Mouse (Mus musculus): ENCODE measurements around the gene Lig1.

The Lig1 gene

DNA sequence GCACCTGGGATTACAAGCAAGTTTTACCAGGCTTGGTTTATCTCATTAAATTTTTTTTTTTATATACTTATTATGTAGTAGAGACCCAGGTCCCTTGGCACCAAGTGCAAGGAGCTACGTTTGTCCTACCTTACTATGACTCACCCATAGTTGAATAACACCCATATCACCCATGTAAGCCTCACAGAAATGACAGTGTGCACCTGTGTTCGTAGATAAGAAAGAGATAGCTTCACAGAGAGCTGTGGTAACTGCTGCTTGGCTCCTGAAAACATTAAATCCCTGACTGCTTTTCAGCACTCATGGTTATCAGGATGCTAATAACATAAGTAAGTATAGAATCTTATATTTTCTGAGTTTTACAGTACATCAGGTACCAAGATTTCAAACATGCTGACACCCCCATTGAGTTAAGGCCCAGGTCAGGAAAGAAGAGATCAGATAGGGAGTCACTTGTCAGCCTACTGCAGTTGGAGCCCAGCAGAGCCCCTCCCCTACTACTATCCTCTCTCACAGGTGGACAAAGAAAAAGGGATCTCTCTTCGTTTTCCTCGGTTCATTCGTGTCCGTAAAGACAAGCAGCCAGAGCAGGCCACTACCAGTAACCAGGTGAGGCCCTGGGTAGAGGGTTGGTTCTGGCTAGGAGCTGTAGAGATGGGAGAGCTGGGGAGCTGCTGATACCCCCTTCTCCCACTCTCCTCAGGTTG is 33.6 kb downstream of the Lig1 start:
- DNase-seq (ENCODE audit: low spot score): no peak

DNA sequence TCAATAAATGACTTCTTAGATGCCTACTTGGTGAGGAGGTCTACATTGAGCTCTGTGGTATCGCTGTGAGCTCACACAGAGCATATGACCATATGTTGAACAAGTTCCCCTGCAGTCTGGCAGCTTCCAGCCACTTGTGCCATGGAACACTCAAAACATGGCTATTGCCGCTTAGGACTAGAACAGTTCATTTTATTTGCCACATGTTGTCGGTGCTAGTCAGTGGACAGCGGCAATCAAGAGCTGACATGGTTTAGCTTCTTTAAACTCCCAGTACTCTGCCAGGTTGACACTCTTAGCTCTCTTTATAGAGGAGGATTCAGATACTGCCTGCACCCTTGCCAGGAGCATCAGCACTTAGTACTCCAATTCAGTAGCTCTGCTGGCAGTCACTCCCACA is 34.3 kb downstream of the Lig1 start:
- no peak for DNase-seq (ENCODE audit: low spot score)

DNA sequence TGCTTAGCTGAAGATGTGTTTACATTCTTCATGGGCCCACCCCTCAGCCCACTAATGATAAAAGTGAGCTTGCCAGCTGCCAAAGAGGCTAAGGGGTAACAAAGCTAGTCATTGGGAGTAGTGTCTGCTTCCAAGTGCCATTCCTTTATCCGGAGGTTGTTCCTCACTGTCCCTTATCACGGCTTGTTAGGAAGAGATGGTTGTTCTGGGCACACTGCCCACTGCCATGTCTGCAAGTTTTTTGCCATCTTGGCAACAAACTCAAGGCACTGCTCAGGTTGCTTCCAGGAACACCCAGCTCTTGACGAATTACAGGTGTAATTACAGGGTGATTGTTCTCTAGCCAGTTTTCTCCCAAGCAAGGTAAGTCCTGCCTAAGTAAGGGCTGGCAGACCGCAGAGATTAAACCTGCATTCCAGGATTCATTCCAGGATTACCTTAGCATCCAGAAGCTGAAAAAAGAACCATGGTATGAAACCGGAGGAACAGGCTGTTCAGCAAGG is 37.1 kb downstream of the Lig1 start:
- DNase-seq (ENCODE audit: low spot score): no peak

DNA sequence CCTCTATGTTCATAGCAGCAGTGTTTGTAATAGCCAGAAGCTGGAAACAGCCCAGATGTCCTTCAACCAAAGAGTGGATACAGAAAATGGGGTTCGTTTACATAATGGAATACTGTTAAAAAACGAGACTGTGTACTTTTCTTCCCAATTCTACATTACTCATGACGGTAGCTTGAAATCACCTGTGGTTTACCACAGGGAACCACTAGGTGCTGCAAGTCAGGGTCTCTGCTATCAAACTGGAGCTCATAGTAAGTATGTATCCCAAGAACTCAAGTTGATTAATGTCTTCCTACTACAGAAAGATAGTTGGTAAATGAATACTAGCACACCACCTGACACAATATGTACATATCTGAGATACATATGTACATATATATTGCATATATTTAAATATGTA is 44.3 kb downstream of the Lig1 start:
- no peak for DNase-seq (ENCODE audit: low spot score)

DNA sequence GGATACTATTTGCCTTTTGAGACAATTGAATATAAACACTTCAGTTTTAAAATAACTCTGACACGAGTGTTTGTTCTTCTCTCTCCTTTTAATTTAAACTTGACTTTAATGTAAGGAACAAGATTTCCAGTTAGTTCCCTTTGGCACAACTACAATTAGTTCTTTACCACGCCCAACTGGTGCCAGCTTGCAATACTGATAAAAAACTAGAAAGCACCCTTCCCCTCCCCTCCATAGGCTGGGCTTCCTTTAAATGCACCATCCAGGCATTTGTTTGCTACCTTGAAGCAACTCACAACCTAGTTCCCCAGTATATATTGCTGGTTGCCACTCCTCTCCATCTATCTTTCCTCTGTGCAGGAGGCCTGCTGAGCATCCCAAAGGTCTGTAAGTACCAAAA is 47.2 kb downstream of the Lig1 start, which contains the start of gene Pla2g4c:
Gene Pla2g4c, plus strand, starts transcription at position 340 of the 400 bp plus-strand sequence.
- no peak for DNase-seq (ENCODE audit: low spot score)

GRCm38 (mm10) chr7:13330575-13330974 is 53.5 kb downstream of the Lig1 start:
- DNase-seq (ENCODE audit: low spot score): no peak

DNA sequence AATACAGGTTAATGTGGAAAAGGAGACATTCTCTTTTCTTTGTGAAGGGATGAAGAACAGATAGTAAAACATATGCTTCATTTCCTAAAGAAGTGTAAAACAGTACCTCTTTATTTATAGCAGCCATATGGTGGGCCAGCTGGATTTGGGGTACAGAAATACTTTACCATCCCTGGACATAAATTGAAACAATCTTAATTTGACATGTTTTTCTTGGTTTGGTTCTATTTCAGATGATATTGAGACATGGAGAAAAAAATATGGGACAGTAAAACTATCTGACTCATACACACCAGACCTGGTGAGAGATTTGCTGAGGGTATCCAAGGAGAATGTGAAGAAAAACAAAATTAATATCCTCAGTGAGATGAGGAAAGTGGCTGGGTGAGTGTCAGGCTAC is 78.9 kb downstream of the Lig1 start:
- DNase-seq (ENCODE audit: low spot score): no peak

All from embryo, embryonic 10 days (tissue).